Mouse (Mus musculus) Patski (cell line): ENCODE measurements at regions not wholly inside any gene's neighbourhood (a gene's known extent, or its start where the extent isn't known, plus 50 kb on each side); places are given as distances from the start of the nearest gene placed in this dataset.

ENCODE experiments used
- ATAC-seq: fragments of 100-300 bp; one replicate; pipeline ENCODE4 v1.8.0; 2021
- CTCF ChIA-PET: fragments of 350-600 bp; sonication (Branson Sonifier 250); formaldehyde crosslinking; loops from one replicate; lab custom pipeline; 2022; ENCODE audit warnings: inconsistent platforms; lab: Charles Lee
- POLR2A ChIA-PET: fragments of 350-600 bp; sonication (Branson Sonifier 250); formaldehyde crosslinking; loops from one replicate; lab custom pipeline; 2022; ENCODE audit warnings: antibody characterized with exemption, inconsistent platforms; lab: Charles Lee
- DNase-seq: peaks from one replicate; pipeline ENCODE4 v3.0.0-alpha.2; 2011; ENCODE audit warnings: low read depth, low spot score
- H3K27me3 ChIP-seq: fragments of 371-371 bp; one replicate; pipeline ENCODE4 v1.5.1; 2021
- CTCF ChIP-seq: fragments of 100-300 bp; IDR thresholded peaks from one replicate; pipeline ENCODE4 v1.5.1; 2021
- in situ Hi-C: fragments of 300-500 bp; cut with MboI; formaldehyde crosslinking; loops from 3 replicates; pipeline ENCODE4 v1.11.1; 2018; ENCODE audit warnings: low pct_unique_long_range_greater_than_20kb, mixed read lengths

- CTCF ChIA-PET: interaction anchor here (1.0 kb wide), 1 partner anchor 11 kb away, joined by 3 read pairs; no protein-coding TSS in a partner anchor
- no peak for ATAC-seq
- TF ChIP-seq CTCF: no peak
- DNase-seq: no peak
- no peaks in the 10 kb centered on the region for H3K27me3 ChIP-seq
- POLR2A ChIA-PET: no interaction called here
- in situ Hi-C loops: no loop called here
These were observed 510.8 kb upstream of the Pou3f2 start for GRCm38 (mm10) chr4:22998994-22999393.

DNA sequence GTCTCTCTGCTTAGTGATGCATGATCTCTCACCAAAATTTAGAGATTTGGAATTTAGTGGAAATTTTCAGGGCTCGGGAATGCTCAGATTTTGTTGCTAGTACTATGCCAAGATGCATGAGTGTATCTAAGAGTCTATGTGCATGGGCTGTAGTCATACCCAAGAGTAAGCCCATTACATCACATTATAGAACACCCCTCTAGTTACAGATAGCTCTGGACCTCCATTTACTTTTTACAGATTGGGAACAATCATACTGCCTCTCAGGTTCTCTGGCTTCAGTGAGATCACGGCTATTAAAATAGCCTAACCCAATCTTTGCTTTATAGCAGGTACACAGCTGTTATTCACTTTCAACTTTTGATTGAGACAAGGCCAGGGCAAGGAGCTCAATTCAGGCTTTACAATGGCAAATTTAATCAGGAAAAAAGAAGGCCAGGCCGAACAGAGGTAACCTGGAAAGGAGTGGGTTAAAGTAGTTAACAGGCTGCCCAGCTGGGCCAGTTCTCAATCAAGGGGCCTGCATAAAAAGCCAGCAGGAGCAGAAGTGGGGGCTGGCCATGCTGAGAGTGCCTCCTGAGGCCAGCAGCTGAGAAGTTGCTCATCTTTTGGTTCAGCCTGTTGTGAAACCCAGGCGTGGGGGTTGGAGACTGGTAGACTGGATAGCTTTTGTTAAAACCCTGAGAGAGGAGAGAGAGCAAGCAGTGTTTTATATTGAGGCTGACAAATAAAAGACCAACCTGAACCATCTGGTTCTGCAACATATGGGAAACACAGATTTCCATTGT is 509.2 kb upstream of the Pou3f2 start:
- CTCF ChIA-PET: no interaction called here

GRCm38 (mm10) chr4:22986763-22987468 is 498.8 kb upstream of the Pou3f2 start:
- POLR2A ChIA-PET: no interaction called here
- TF ChIP-seq CTCF: no peak
- in situ Hi-C loops: no loop called here
- CTCF ChIA-PET: no interaction called here
- DNase-seq (no peak), ATAC-seq (no peak)
- peaks cover 3% of the 10 kb centered on the region for H3K27me3 ChIP-seq

More for the DNA sequence above, 509.2 kb upstream of the Pou3f2 start:
- in situ Hi-C loops: no loop called here
- ATAC-seq (no peak), DNase-seq (no peak)
- POLR2A ChIA-PET: no interaction called here
- H3K27me3 ChIP-seq: no peaks in the 10 kb centered on the region
- TF ChIP-seq CTCF: no peak

GRCm38 (mm10) chr4:22973585-22974116 is 485.5 kb upstream of the Pou3f2 start:
- ATAC-seq (no peak), DNase-seq (no peak)
- ChIA-PET CTCF (no interaction called here), POLR2A (no interaction called here)
- TF ChIP-seq CTCF: no peak
- in situ Hi-C loops: no loop called here
- H3K27me3 ChIP-seq: no peaks in the 10 kb centered on the region

DNA sequence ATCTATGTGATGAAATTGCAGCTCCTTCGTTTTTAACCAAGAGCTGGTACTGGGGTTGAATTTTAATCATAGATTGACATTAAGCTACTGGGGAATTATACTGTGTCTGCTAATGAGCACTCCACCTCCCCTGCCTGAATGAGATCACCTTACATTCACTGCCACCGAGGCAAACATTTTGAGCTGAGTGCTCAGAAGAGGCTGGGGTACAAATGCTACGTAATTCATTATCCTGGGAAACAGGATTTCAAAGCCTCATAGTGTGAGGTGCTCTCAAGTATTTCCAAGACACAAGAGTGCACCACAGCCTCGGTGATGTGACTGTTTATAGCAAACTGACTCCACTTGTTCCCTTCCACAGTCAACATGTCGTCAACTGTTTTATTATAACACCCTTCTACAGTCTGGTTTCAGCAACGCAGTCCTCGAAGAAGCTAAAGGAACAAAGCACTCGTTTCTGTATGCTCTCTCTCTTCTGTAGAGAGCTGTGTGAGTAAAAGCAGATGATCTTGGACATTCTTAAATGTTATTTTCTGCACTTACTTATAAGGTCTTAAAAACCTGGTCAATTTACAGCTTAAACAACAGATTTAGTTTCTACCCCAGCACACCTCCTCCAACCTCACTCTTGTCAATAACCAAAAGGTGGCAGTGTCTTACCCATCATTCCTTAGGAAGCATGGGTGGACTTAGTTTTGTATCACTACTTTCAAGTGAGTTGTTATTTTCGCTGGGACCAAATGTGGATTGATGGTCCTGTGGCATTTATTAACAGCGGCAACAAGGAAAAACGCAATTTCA is 484.8 kb upstream of the Pou3f2 start:
- in situ Hi-C loops: no loop called here
- DNase-seq: no peak
- no peak for ATAC-seq
- no peak for TF ChIP-seq CTCF
- ChIA-PET CTCF (no interaction called here), POLR2A (no interaction called here)
- no peaks in the 10 kb centered on the region for H3K27me3 ChIP-seq

- DNase-seq (no peak), ATAC-seq (no peak)
- in situ Hi-C loops: no loop called here
- no peak for TF ChIP-seq CTCF
- ChIA-PET CTCF (no interaction called here), POLR2A (no interaction called here)
- H3K27me3 ChIP-seq: no peaks in the 10 kb centered on the region
These were observed 483.0 kb upstream of the Pou3f2 start for GRCm38 (mm10) chr4:22971127-22971526.

GRCm38 (mm10) chr4:22970495-22970894 is 482.3 kb upstream of the Pou3f2 start:
- ATAC-seq: no peak

GRCm38 (mm10) chr4:22949422-22949821 is 461.3 kb upstream of the Pou3f2 start:
- ATAC-seq (no peak), DNase-seq (no peak)
- CTCF ChIA-PET: no interaction called here
- no peaks in the 10 kb centered on the region for H3K27me3 ChIP-seq
- no peak for TF ChIP-seq CTCF
- in situ Hi-C loops: no loop called here
- POLR2A ChIA-PET: no interaction called here

More at GRCm38 (mm10) chr4:22970495-22970894, 482.3 kb upstream of the Pou3f2 start:
- TF ChIP-seq CTCF: no peak
- in situ Hi-C loops: no loop called here
- H3K27me3 ChIP-seq: no peaks in the 10 kb centered on the region
- ChIA-PET CTCF (no interaction called here), POLR2A (no interaction called here)
- DNase-seq: no peak

DNA sequence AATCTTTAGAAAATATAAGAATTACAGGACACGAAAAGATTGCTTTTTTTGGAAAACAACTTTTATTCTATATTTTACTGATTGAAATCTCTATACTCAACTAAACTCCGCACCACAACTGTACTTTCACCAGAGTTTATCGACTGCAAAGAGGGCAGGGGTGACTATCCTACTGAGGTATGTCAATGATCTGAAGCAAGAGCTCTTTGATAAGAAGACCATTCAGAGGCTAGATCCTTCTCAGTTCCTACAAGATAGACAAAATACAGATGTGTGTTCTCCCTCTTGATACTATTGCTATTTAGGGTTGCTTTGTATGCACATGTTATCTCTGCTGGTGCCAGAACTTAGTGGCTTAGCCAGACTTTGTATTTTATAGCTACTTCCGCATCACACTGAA is 460.7 kb upstream of the Pou3f2 start:
- no peak for TF ChIP-seq CTCF
- CTCF ChIA-PET: no interaction called here
- H3K27me3 ChIP-seq: no peaks in the 10 kb centered on the region
- DNase-seq (no peak), ATAC-seq (no peak)
- in situ Hi-C loops: no loop called here
- POLR2A ChIA-PET: no interaction called here

GRCm38 (mm10) chr4:22946788-22947406 is 458.7 kb upstream of the Pou3f2 start:
- H3K27me3 ChIP-seq: no peaks in the 10 kb centered on the region
- ATAC-seq (no peak), DNase-seq (no peak)
- CTCF ChIA-PET: interaction anchor here (0.8 kb wide), 1 partner anchor 23 kb away, joined by 3 read pairs; no protein-coding TSS in a partner anchor
- no peak for TF ChIP-seq CTCF
- POLR2A ChIA-PET: no interaction called here
- in situ Hi-C loops: no loop called here
